Mouse (Mus musculus): ENCODE measurements around the gene Tex19.2.
"Not testable (repeated sequence)": the region's sequence is repeated elsewhere in the genome, so short reads cannot be mapped to it uniquely, and the experiment has no call there.

Gene Tex19.2

GRCm38 (mm10) chr11:121109986-121110385 lies 8.5 kb downstream of the Tex19.2 start:
- DNase-seq = peak; percentile 39 to 49

GRCm38 (mm10) chr11:121108061-121108460 lies 10.4 kb downstream of the Tex19.2 start:
- DNase-seq = peak; percentile 15 to 17

GRCm38 (mm10) chr11:121107242-121107641 lies 11.2 kb downstream of the Tex19.2 start:
- DNase-seq = not testable (repeated sequence)

- DNase-seq = no peak
Measured at GRCm38 (mm10) chr11:121101124-121101805, 17.2 kb downstream of the Tex19.2 start.

- DNase-seq = no peak
Measured at GRCm38 (mm10) chr11:121100692-121101091, 17.8 kb downstream of the Tex19.2 start.

GRCm38 (mm10) chr11:121099762-121100161 lies 18.7 kb downstream of the Tex19.2 start:
- no peak for DNase-seq

- no peak for DNase-seq
Measured at GRCm38 (mm10) chr11:121092606-121093585, 25.6 kb downstream of the Tex19.2 start.

- DNase-seq = peak; percentile 18 to 64
Measured at GRCm38 (mm10) chr11:121090943-121091342, 27.5 kb downstream of the Tex19.2 start.

GRCm38 (mm10) chr11:121089756-121090546 lies 28.5 kb downstream of the Tex19.2 start:
- DNase-seq = no peak

- no peak for DNase-seq
Measured at GRCm38 (mm10) chr11:121088997-121089396, 29.5 kb downstream of the Tex19.2 start.

- no peak for DNase-seq
Measured at GRCm38 (mm10) chr11:121086296-121086695, 32.2 kb downstream of the Tex19.2 start.

GRCm38 (mm10) chr11:121085181-121085580 lies 33.3 kb downstream of the Tex19.2 start:
- DNase-seq = no peak

- peak; percentile 22 to 30 for DNase-seq
Measured at GRCm38 (mm10) chr11:121082857-121083500, 35.5 kb downstream of the Tex19.2 start.

- DNase-seq = peak in 1 of 2 experiments; percentile 5
Measured at GRCm38 (mm10) chr11:121082250-121082649, 36.2 kb downstream of the Tex19.2 start.

- DNase-seq = no peak
Measured at GRCm38 (mm10) chr11:121081120-121081519, 37.4 kb downstream of the Tex19.2 start, which contains the start of gene Sectm1a. Gene Sectm1a, minus strand, starts transcription at chr11:121081220.

GRCm38 (mm10) chr11:121080330-121080729 lies 38.1 kb downstream of the Tex19.2 start:
- DNase-seq = no peak

GRCm38 (mm10) chr11:121075655-121076054 lies 42.8 kb downstream of the Tex19.2 start:
- no peak for DNase-seq

GRCm38 (mm10) chr11:121069662-121070061 lies 48.8 kb downstream of the Tex19.2 start:
- not testable (repeated sequence) for DNase-seq

GRCm38 (mm10) chr11:121067895-121068294 lies 50.6 kb downstream of the Tex19.2 start:
- DNase-seq = no peak
